Comparison of ENCODE assay signal across 18 mouse cellular contexts in the genomic region with DNA sequence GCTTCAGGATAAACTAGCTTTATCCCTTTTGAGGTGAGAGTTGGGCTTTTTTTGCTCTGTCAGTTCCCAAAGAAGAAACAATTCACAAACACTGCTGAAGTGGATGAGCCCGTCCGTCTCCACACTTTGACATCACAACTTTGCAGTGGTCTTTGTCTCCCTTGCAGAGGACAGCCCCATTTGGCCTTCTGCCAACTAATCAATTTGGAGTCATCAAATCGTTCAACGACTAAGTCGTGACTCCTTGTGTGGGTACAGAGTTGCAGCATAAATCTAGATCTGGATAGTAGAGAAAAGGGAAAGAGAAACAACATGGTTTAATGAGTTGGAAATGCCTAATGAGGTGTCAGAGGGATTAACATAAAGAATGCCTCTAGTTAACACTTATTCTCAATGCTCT. TPM values are rescaled to one million over a fixed set of nuclear protein-coding genes. Genes with fewer than 3 reads are reported as not detected.
DNase-seq lines count a peak whose midpoint lies in the region; ATAC-seq and TF ChIP-seq lines count a peak whose summit lies in the region.
"Had no signal": no experiment of that assay in that cellular context is flagged by ENCODE, and none has a peak within 500 bp of the region (broad histone marks: within the 10 kb centered on the region; RNA-seq: fewer than 3 reads in every experiment).

No protein-coding gene starts in this region.

- no peaks in the 10 kb centered on the region for H3K36me3 ChIP-seq in hindbrain, postnatal 0 days (ENCODE audit: insufficient read depth, low read length)
- no peaks in the 10 kb centered on the region for H3K36me3 ChIP-seq in hindbrain, embryonic 16.5 days (ENCODE audit: control insufficient read depth, insufficient read depth, low read length)
- no peaks in the 10 kb centered on the region for H3K36me3 ChIP-seq in neural tube, embryonic 14.5 days (ENCODE audit: control insufficient read depth, insufficient read depth, low read length)
- no peaks in the 10 kb centered on the region for H3K36me3 ChIP-seq in liver, embryonic 11.5 days (ENCODE audit: control insufficient read depth, insufficient read depth, low read length)
- H3K36me3 ChIP-seq: embryonic facial prominence, embryonic 10.5 days; embryonic facial prominence, embryonic 12.5 days had no signal

- no peak overlapping the region for H3K27ac ChIP-seq in cerebellum, adult 2 months (ENCODE audit: insufficient read depth, low read length)
- no peak overlapping the region for H3K27ac ChIP-seq in hindbrain, postnatal 0 days
- H3K27ac ChIP-seq in hindbrain, embryonic 16.5 days (ENCODE audit: low read depth, low read length), result no peak overlapping the region
- H3K27ac ChIP-seq in neural tube, embryonic 14.5 days (ENCODE audit: low read depth, low read length), result no peak overlapping the region
- H3K27ac ChIP-seq in liver, embryonic 11.5 days (ENCODE audit: low read depth, low read length), result no peak overlapping the region
- H3K27ac ChIP-seq: embryonic facial prominence, embryonic 10.5 days; embryonic facial prominence, embryonic 12.5 days; forebrain, embryonic 13.5 days had no signal

- H3K27me3 ChIP-seq in cerebellum, adult 2 months (ENCODE audit: control insufficient read depth, insufficient read depth, low read length), result no peaks in the 10 kb centered on the region
- H3K27me3 ChIP-seq in hindbrain, postnatal 0 days (ENCODE audit: insufficient read depth, low read length), result no peaks in the 10 kb centered on the region
- H3K27me3 ChIP-seq in hindbrain, embryonic 16.5 days (replicated peaks; ENCODE audit: control insufficient read depth, insufficient read depth, low read length), result no peaks in the 10 kb centered on the region
- H3K27me3 ChIP-seq in neural tube, embryonic 14.5 days (ENCODE audit: control insufficient read depth, insufficient read depth, low read length), result no peaks in the 10 kb centered on the region
- no peaks in the 10 kb centered on the region for H3K27me3 ChIP-seq in liver, embryonic 11.5 days (replicated peaks; ENCODE audit: control insufficient read depth, insufficient read depth, low read length)
- H3K27me3 ChIP-seq: embryonic facial prominence, embryonic 12.5 days; forebrain, embryonic 13.5 days had no signal

- no peak overlapping the region for H3K4me3 ChIP-seq in cerebellum, adult 2 months (replicated peaks; ENCODE audit: insufficient read depth, low read depth, low read length)
- H3K4me3 ChIP-seq in hindbrain, postnatal 0 days (ENCODE audit: low read length), result no peak overlapping the region
- H3K4me3 ChIP-seq in hindbrain, embryonic 16.5 days (ENCODE audit: low read length), result no peak overlapping the region
- no peak overlapping the region for H3K4me3 ChIP-seq in neural tube, embryonic 14.5 days (ENCODE audit: low read depth, low read length)
- H3K4me3 ChIP-seq in liver, embryonic 11.5 days (ENCODE audit: low read depth, low read length), result no peak overlapping the region
- H3K4me3 ChIP-seq: embryonic facial prominence, embryonic 10.5 days; embryonic facial prominence, embryonic 12.5 days; forebrain, embryonic 13.5 days had no signal

- WGBS in cerebellum, adult 2 months, result 42% methylated on average over 5 of the region's 5 CpGs
- WGBS in hindbrain, postnatal 0 days, result 40% methylated on average over 5 of the region's 5 CpGs
- 36% methylated on average over 5 of the region's 5 CpGs for WGBS in hindbrain, embryonic 16.5 days
- 25% methylated on average over 5 of the region's 5 CpGs for WGBS in neural tube, embryonic 14.5 days
- WGBS in liver, embryonic 11.5 days, result 73% methylated on average over 5 of the region's 5 CpGs

- no peaks in the 10 kb centered on the region for H3K9me3 ChIP-seq in hindbrain, postnatal 0 days (ENCODE audit: low read length)
- H3K9me3 ChIP-seq in hindbrain, embryonic 16.5 days (ENCODE audit: control insufficient read depth, low read length), result no peaks in the 10 kb centered on the region
- H3K9me3 ChIP-seq in neural tube, embryonic 14.5 days (ENCODE audit: control insufficient read depth, low read length), result no peaks in the 10 kb centered on the region
- no peaks in the 10 kb centered on the region for H3K9me3 ChIP-seq in liver, embryonic 11.5 days (ENCODE audit: control insufficient read depth, low read length)
- H3K9me3 ChIP-seq: embryonic facial prominence, embryonic 10.5 days; embryonic facial prominence, embryonic 12.5 days had no signal

- no peak for TF ChIP-seq POLR2A in cerebellum, adult 2 months (IDR thresholded peaks at IDR 0.05; ENCODE audit: borderline replicate concordance, insufficient read depth, low read length)
- no peak for TF ChIP-seq POLR2A in brain, embryonic 14.5 days (IDR thresholded peaks at IDR 0.05; ENCODE audit: borderline replicate concordance, extremely low read depth, insufficient read depth, insufficient read length, poor library complexity, severe bottlenecking)

- ATAC-seq in hindbrain, postnatal 0 days, result no peak
- ATAC-seq in hindbrain, embryonic 16.5 days, result no peak
- peak; percentile 60; the same call in 1 of the 2 replicates for ATAC-seq in neural tube, embryonic 14.5 days (ENCODE audit: low read depth)
- ATAC-seq in liver, embryonic 11.5 days (replicated peaks; ENCODE audit: low FRiP score), result no peak
- ATAC-seq: forebrain, embryonic 13.5 days; forebrain, postnatal 0 days had no signal

- peak; percentile 17 to 42 for DNase-seq in cerebellum, postnatal 10 days
- DNase-seq in cerebellum, adult 2 months, result no peak
- peak; percentile 7 for DNase-seq in hindbrain, postnatal 0 days (ENCODE audit: low spot score)
- DNase-seq in neural tube, embryonic 10.5 days (ENCODE audit: extremely low spot score, low spot score), result no peak
- peak; percentile 52 for DNase-seq in brain, embryonic 14.5 days (ENCODE audit: low read depth)
- DNase-seq in liver, embryonic 11.5 days (ENCODE audit: low spot score), result no peak
- DNase-seq: adrenal gland, adult 2 months; adrenal gland, postnatal 10 days; adrenal gland, postnatal 25 days; cerebellum, adult 18-20 months; cerebellum, adult 9-11 months; forebrain, postnatal 0 days had no signal

- TF ChIP-seq CTCF in cerebellum, adult 2 months (IDR thresholded peaks at IDR 0.05; ENCODE audit: borderline replicate concordance, insufficient read depth, low read depth, low read length), result no peak
- no peak for TF ChIP-seq CTCF in hindbrain, postnatal 0 days (IDR thresholded peaks at IDR 0.05; ENCODE audit: low read depth)
- no peak for TF ChIP-seq CTCF in brain, embryonic 14.5 days (IDR thresholded peaks at IDR 0.05; ENCODE audit: borderline replicate concordance, extremely low read depth, insufficient read depth, insufficient read length)

- peaks cover 4% of the 10 kb centered on the region for H3K4me1 ChIP-seq in cerebellum, adult 2 months (ENCODE audit: control insufficient read depth, insufficient read depth, low read length)
- H3K4me1 ChIP-seq in hindbrain, postnatal 0 days (ENCODE audit: insufficient read depth, low read length), result no peaks in the 10 kb centered on the region
- no peaks in the 10 kb centered on the region for H3K4me1 ChIP-seq in hindbrain, embryonic 16.5 days (ENCODE audit: control insufficient read depth, insufficient read depth, low read depth, low read length)
- H3K4me1 ChIP-seq in neural tube, embryonic 14.5 days (ENCODE audit: control insufficient read depth, insufficient read depth, low read length), result no peaks in the 10 kb centered on the region
- H3K4me1 ChIP-seq in liver, embryonic 11.5 days (replicated peaks; ENCODE audit: control insufficient read depth, insufficient read depth, low read length), result no peaks in the 10 kb centered on the region
- H3K4me1 ChIP-seq: embryonic facial prominence, embryonic 10.5 days; embryonic facial prominence, embryonic 12.5 days had no signal

- no peak overlapping the region for H3K4me2 ChIP-seq in hindbrain, postnatal 0 days (ENCODE audit: low read depth, low read length)
- no peak overlapping the region for H3K4me2 ChIP-seq in hindbrain, embryonic 16.5 days (ENCODE audit: low read length)
- H3K4me2 ChIP-seq in neural tube, embryonic 14.5 days (ENCODE audit: low read depth, low read length), result no peak overlapping the region
- H3K4me2 ChIP-seq in liver, embryonic 11.5 days, result no peak overlapping the region
- H3K4me2 ChIP-seq: embryonic facial prominence, embryonic 12.5 days; forebrain, embryonic 13.5 days had no signal

- no peak overlapping the region for H3K9ac ChIP-seq in hindbrain, postnatal 0 days (replicated peaks; ENCODE audit: low read length)
- no peak overlapping the region for H3K9ac ChIP-seq in hindbrain, embryonic 16.5 days (ENCODE audit: low read depth, low read length)
- no peak overlapping the region for H3K9ac ChIP-seq in neural tube, embryonic 14.5 days (replicated peaks; ENCODE audit: low read depth, low read length)
- no peak overlapping the region for H3K9ac ChIP-seq in liver, embryonic 11.5 days (ENCODE audit: low read depth, low read length)
- H3K9ac ChIP-seq: embryonic facial prominence, embryonic 12.5 days; forebrain, embryonic 13.5 days; forebrain, postnatal 0 days had no signal

RNA-seq across cellular contexts. Expression of a gene that starts 33.2 kb away (rescaled TPM):
- polyA plus RNA-seq in cerebellum, adult 2 months (2012; rRNA removed), result 5.6 and 6.0 TPM in 2 replicates
- total RNA-seq in hindbrain, postnatal 0 days (2014; rRNA removed), result 46.3 and 51.3 TPM in 2 replicates
- 12.8 and 13.8 TPM in 2 replicates for polyA plus RNA-seq in hindbrain, postnatal 0 days (2015; fragmentation: Nextera tagmentation; extraction: Ambion mirVana)
- polyA plus RNA-seq in hindbrain, embryonic 16.5 days (2015; fragmentation: Nextera tagmentation; extraction: Ambion mirVana), result 27.6 and 28.1 TPM in 2 replicates
- 37.5 and 39.4 TPM in 2 replicates for polyA plus RNA-seq in neural tube, embryonic 14.5 days (2014; fragmentation: Nextera tagmentation; extraction: Ambion mirVana)
- polyA plus RNA-seq in brain, embryonic 14.5 days (2012; rRNA removed), result 17.3 and 26.8 TPM in 2 replicates
- 10.2 and 12.4 TPM in 2 replicates for polyA plus RNA-seq in liver, embryonic 11.5 days (2014; fragmentation: Nextera tagmentation; extraction: Ambion mirVana)
- total RNA-seq: MEL had no signal

Comparison
In these comparisons a context has a peak if more than half of its experiments do, and no peak if none do; other contexts are left out.
1. DNase-seq: peak in cerebellum, postnatal 10 days (2 of 2), hindbrain, postnatal 0 days (single experiment) and brain, embryonic 14.5 days (single experiment); none in cerebellum, adult 2 months (0 of 2), neural tube, embryonic 10.5 days (single experiment) and liver, embryonic 11.5 days (single experiment).